Mouse (Mus musculus) gonadal fat pad, adult 2 months (tissue): ENCODE data around the gene Sf3a1. TPM values are rescaled to one million over a fixed set of nuclear protein-coding genes. Genes with fewer than 3 reads are reported as not detected.
A peak's percentile ranks its signal among the peaks of the same experiment; 100 is the strongest.
"Not testable (repeated sequence)": the region's sequence is repeated elsewhere in the genome, so short reads cannot be mapped to it uniquely, and the experiment has no call there.

Experiments
- DNase-seq: peaks from one replicate; pipeline ENCODE4 v3.0.0-alpha.2; 2012; ENCODE audit warnings: low read depth
- polyA plus RNA-seq: library from polyadenylated mRNA; depleted of rRNA; stranded (reverse); fragments of >200 nt; gene quantifications from 2 replicates; pipeline ENCODE4 v1.2.3, GENCODE M21; 2012

Gene Sf3a1
- polyA plus RNA-seq, 1 experiment, result 22.0 TPM

GRCm38 (mm10) chr11:4185480-4185879 is 25.3 kb downstream of the Sf3a1 start:
- not testable (repeated sequence) for DNase-seq

GRCm38 (mm10) chr11:4186486-4187317 is 26.6 kb downstream of the Sf3a1 start, which contains the start of gene Tbc1d10a:
Tbc1d10a (plus strand) TSS chr11:4186789.
- peak; percentile 74 for DNase-seq

DNA sequence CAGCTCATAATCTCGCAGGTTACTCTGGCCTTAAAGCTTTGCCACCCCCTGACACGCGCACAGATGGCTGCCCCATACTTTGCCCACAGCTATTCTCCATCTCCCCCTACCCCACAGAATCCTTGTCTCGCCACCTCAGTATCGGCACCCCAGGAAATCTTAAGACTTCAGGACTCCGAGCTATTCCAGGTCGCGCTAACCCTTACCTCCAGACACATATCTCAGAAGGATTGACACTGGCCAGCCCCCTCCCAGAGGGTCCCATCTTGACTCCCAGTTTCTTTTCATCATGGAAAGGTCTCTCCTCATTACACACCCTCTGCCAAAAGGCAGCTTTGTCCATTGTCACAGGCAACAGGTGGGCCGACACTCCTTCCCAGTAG is 27.2 kb downstream of the Sf3a1 start:
- DNase-seq, result no peak

DNA sequence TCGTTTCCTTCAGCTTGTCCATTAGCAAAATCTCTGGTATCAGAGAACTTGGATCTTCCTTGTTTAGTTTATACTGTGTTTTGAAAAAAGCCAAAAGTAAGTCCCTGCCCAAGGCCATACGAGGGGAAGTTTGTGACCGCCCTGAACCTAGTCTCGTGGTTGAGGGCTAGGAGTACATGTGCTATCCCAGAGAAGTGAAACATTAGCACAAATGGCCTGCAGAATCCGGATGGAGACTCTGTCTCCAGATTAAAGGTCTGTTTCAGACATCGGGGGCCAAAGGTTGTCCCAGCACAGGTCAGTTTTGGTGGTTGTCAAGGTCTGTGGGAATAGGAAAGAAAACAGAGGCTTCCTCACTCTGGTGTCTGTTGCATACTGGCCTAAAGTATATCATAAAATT is 29.0 kb downstream of the Sf3a1 start:
- no peak for DNase-seq

DNA sequence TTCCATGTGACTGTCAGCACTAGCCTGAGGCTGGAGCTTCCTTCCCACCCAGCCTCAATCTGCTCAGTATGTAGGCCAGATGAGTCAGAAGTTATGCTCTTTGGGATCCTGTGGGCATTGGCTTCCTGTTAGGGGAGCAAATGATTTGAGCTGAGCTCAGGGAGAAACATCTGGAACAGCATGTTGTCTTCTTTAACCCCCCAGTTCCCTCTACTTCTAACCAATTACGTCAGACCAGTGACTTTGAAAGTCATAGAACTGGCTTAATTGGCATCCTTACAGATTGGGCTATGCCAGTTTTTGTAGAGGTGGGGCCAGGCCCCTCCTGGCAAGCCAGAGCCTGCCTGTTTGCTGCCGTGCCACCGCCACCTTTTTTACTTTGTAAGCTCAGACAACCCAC is 30.5 kb downstream of the Sf3a1 start:
- DNase-seq, result no peak

- no peak for DNase-seq
These were observed 32.6 kb downstream of the Sf3a1 start for GRCm38 (mm10) chr11:4192757-4193156.

GRCm38 (mm10) chr11:4193420-4193819 is 33.3 kb downstream of the Sf3a1 start:
- no peak for DNase-seq

- DNase-seq, result no peak
These were observed 35.5 kb downstream of the Sf3a1 start for GRCm38 (mm10) chr11:4195597-4196031.

DNA sequence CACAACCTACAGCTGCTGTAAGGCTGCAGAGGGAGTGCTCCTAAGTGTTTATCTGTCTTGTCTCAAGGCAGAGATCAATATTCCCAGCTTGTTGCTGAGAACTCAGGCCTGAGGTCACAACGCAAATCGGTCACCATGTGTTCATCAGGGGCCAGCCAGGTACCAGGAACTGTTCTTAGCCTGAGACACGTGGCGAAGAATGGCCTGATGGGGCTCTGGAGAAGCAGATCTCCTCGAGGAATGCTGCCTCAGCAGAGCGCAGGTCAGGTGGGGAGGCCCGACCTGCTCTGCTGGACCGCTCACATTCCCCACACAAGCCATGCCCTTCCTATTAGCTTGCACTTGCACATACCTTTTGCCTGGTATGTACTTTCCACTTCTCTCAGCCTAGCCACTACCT is 36.5 kb downstream of the Sf3a1 start:
- DNase-seq, result no peak

DNA sequence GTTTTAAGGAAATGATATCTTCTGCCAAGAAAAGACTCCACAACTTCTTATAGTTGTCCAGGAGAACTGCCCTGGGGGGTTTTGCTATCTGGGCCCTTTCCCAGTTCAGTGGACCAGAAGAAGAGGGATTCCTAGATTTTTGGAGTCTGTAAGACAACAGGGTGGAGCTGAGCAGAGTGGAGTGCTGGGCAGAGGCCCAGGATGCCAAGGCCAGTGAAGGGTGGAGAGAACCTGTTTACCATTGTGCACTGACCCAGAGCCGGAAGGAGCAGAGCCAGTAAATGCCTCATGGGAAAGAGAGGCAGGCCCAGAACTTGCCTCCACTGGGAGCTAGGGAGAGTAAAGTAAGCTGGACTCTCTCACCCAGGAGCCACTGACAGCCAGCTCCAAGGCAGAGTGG is 37.5 kb downstream of the Sf3a1 start:
- DNase-seq, result no peak

- DNase-seq, result no peak
These were observed 42.0 kb downstream of the Sf3a1 start for GRCm38 (mm10) chr11:4201981-4202700.

GRCm38 (mm10) chr11:4202995-4203704 is 43.0 kb downstream of the Sf3a1 start:
- DNase-seq, result no peak

DNA sequence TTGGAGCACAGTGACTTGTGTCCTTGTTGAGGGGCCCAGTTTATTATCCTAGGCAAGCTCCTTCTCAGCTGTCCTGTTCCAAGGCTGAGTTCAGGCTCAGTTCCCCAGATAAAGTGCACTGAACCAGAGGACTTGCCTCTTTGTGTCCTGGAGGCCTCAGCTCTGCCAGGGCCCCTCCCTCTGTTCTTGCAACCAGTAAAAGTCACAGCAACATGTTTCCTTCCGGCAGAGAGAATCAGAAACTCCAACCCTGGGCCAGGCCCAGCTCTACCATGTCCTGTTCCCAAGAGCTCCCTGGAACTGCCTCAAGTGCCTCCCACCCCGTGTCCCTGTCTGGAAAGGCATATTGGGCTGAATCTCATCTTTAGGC is 43.5 kb downstream of the Sf3a1 start:
- DNase-seq, result no peak

DNA sequence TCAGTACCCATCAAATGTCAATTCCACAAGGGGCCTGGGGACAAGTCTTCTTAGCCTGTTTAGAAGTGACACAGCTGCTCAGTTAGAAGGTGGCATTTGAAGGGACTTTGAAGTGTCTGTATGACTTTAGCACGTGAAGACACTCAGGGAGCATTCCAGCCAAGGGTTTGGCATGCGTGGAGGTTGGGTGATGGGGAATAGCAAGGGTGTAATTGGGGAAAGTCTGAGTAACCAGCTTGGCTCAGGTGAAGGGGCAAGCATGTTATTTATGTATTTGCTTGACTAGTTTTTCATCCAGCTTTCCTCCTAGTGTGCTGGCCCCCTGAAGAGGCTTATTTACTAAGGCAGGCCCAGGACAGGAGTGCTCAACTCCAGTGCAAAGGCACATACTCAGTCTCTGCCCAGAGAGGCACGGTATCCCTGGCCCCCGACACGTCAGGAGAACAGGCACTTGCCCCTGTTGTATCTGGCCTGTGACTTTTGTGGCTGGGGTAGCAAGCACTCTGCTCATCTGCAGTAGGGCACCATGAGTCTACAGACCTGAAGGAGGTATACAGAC is 45.0 kb downstream of the Sf3a1 start:
- DNase-seq, result no peak

DNA sequence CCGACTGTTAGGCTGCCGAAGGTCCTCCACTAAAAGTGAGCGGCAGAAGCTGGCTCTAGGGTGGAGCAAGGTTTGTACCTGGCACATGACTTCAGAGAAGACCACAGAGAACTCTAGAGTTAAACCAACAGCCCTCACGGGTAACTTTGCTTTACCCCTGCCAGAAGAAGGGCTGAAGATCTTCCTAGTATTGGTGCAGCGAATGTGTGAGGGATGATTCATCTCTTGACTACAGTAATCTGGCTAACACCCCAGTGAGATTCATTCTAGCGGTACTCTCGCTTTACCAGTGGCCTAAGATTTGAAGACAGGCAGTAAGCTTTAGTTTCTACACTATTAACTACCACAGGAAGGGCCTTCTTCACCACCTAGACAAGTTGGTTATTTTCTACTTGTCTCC is 45.8 kb downstream of the Sf3a1 start:
- DNase-seq, result no peak

GRCm38 (mm10) chr11:4206563-4206962 is 46.4 kb downstream of the Sf3a1 start:
- no peak for DNase-seq

DNA sequence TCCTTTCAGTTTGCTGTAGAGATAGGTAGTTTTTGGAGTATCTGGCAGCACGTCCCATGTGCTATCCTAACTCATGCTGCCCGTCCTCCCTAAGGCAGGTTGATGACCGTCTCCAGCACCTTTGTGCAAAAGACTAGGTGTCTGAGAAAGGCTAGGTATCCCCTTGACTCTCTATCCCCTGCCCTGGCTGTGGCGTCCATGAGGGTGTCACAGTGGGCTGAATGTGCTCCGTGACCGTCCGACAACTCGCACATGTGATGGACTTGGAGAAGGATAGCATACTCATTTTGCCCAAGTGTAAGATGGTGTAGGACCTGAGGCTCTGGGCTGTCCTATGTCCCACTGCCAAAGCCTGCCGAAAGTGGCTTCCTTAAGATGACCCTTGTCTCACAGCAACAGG is 47.5 kb downstream of the Sf3a1 start:
- DNase-seq, result no peak

DNA sequence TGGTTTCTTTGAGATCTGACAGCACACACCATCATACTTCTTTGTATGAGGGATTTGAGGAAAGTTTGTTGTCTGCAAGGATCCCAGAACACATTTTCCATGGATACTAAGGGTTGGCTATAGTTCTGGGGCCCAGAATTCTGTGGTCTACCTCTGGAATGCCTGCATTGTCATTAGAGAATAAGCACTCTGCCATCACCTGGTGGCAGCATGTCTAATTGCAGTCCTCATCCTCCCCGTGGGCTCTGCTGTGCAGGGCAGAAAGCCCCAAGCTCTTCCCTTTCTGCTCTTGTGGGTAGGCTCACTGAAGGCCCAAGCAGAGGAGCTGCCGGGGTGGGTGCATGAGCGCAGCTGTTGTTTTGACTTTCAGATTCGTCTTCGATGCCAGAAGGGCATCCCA is 49.4 kb downstream of the Sf3a1 start:
- DNase-seq, result no peak

DNA sequence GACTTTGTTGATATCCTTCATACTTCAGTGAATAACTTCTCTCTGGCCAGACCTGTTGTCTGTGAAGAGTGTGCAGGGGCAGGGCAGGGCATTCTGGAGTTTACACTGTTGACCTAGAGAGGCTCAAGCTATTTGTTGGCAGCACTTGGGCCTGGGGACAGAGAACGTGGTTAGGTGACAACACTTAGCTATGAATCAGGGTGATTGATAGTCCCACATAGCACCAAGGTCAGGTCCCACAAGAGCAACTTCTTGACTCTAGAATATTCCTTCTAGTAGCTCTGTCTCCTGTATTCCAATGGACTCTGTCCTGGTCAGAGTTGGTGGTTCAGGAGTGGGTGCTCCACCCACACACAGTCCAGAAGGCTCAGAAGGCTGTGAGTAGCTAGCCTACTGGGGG is 50.6 kb downstream of the Sf3a1 start:
- no peak for DNase-seq

DNA sequence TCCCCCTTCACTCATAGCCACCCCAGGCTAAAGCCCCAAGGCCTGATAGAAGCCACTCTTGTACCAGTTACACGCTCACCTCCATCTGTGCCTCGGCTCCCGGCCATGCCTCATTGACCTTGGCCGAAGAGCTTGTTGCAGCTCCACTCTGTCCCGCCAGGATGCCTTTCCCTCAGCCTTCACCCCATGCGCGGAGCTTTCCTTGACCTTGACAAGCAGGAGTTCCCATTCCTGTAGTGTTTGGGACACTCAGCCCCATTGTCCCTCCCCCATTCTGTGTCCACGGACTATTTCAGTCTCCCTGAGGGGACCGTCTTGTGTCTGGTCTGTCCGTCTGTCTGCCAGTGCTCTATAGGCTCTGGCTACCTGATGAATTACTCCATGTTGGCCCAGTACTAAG is 53.0 kb downstream of the Sf3a1 start:
- no peak for DNase-seq

- no peak for DNase-seq
These were observed 54.4 kb downstream of the Sf3a1 start for GRCm38 (mm10) chr11:4214572-4214971.

DNA sequence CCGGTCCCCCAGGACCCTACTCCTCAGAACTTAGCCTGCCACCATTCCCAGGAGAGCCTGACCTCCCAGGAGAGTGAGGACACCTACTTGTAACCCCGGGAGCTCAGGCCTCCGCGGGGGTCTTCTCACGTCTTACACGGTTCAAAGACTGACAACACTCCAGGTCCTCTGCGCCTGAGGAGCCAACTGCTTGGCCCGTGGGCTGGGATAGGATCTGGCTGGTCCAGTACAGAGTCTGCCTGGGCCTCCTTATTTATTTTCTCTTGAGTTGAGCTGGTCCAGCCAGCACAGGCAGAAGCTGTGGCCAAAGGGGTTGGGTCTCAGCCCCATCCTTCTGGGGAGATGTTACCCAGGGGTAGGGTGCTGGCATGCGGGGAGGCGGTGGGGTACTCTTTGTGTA is 54.9 kb downstream of the Sf3a1 start:
- no peak for DNase-seq
